Mouse (Mus musculus) spleen, adult 2 months (tissue): ENCODE measurements at regions not wholly inside any gene's neighbourhood (a gene's known extent, or its start where the extent isn't known, plus 50 kb on each side); places are given as distances from the start of the nearest gene placed in this dataset.

Source experiments
- CTCF ChIP-seq: fragments of 200-500 bp; IDR thresholded peaks from 2 replicates; pipeline ENCODE4 v1.5.1; 2011; ENCODE audit warnings: mild to moderate bottlenecking, inconsistent platforms; ENCODE audit not compliant: insufficient read depth, insufficient read length, insufficient replicate concordance; ENCODE audit errors: extremely low read depth
- POLR2A ChIP-seq: fragments of 200-500 bp; IDR thresholded peaks from 2 replicates; pipeline ENCODE4 v1.6.1; 2011; ENCODE audit warnings: low read depth, low read length, inconsistent platforms

GRCm38 (mm10) chr14:103948026-103948777, 104.0 kb upstream of the Ednrb start:
- TF ChIP-seq CTCF: no peak
- TF ChIP-seq POLR2A: no peak
